20 mouse cellular contexts compared by ENCODE assay signal in genomic region chr4:138548960-138549359, GRCm38 (mm10).
DNase-seq lines count a peak whose midpoint lies in the region; ATAC-seq and TF ChIP-seq lines count a peak whose summit lies in the region.
"Had no signal": no experiment of that assay in that cellular context is flagged by ENCODE, and none has a peak within 500 bp of the region (broad histone marks: within the 10 kb centered on the region; RNA-seq: fewer than 3 reads in every experiment).

No protein-coding gene starts in this region.

- no peaks in the 10 kb centered on the region for H3K27me3 ChIP-seq in midbrain, embryonic 15.5 days (replicated peaks)
- no peaks in the 10 kb centered on the region for H3K27me3 ChIP-seq in midbrain, embryonic 14.5 days (ENCODE audit: control insufficient read depth, insufficient read depth, low read length)
- H3K27me3 ChIP-seq: forebrain, embryonic 15.5 days had no signal

- ATAC-seq in midbrain, embryonic 15.5 days (replicated peaks) = no peak
- no peak for ATAC-seq in midbrain, embryonic 14.5 days (ENCODE audit: low FRiP score, low TSS enrichment)
- ATAC-seq: forebrain, embryonic 15.5 days had no signal

- H3K27ac ChIP-seq in layer of hippocampus, adult 2 months = peak overlapping the region; percentile 81
- peak overlapping the region; percentile 64 for H3K27ac ChIP-seq in midbrain, embryonic 15.5 days
- no peak overlapping the region for H3K27ac ChIP-seq in midbrain, embryonic 14.5 days (replicated peaks; ENCODE audit: low read depth, low read length)
- H3K27ac ChIP-seq: embryonic facial prominence, embryonic 10.5 days; embryonic facial prominence, embryonic 12.5 days; forebrain, embryonic 13.5 days; forebrain, embryonic 15.5 days had no signal

- H3K9ac ChIP-seq in midbrain, embryonic 15.5 days = no peak overlapping the region
- H3K9ac ChIP-seq in midbrain, embryonic 14.5 days (replicated peaks; ENCODE audit: low read length) = no peak overlapping the region
- H3K9ac ChIP-seq: embryonic facial prominence, embryonic 12.5 days; forebrain, embryonic 13.5 days; forebrain, embryonic 15.5 days had no signal

- TF ChIP-seq CTCF in layer of hippocampus, adult 2 months (conservative IDR thresholded peaks at IDR 0.05) = no peak

- H3K9me3 ChIP-seq in midbrain, embryonic 15.5 days = no peaks in the 10 kb centered on the region
- H3K9me3 ChIP-seq in midbrain, embryonic 14.5 days (ENCODE audit: control insufficient read depth, low read length) = no peaks in the 10 kb centered on the region
- H3K9me3 ChIP-seq: embryonic facial prominence, embryonic 10.5 days; embryonic facial prominence, embryonic 12.5 days; forebrain, embryonic 13.5 days; forebrain, embryonic 15.5 days had no signal

- peaks cover 19% of the 10 kb centered on the region for H3K4me1 ChIP-seq in midbrain, embryonic 15.5 days
- H3K4me1 ChIP-seq in midbrain, embryonic 14.5 days (ENCODE audit: control insufficient read depth, insufficient read depth, low read length) = peaks cover 12% of the 10 kb centered on the region
- H3K4me1 ChIP-seq: embryonic facial prominence, embryonic 12.5 days had no signal

- WGBS in midbrain, embryonic 15.5 days = 59% methylated on average over 4 of the region's 4 CpGs
- WGBS in midbrain, embryonic 14.5 days = 55% methylated on average over 4 of the region's 4 CpGs

- H3K4me3 ChIP-seq in layer of hippocampus, adult 2 months = no peak overlapping the region
- H3K4me3 ChIP-seq in midbrain, embryonic 15.5 days = no peak overlapping the region
- H3K4me3 ChIP-seq in midbrain, embryonic 14.5 days (replicated peaks; ENCODE audit: low read depth, low read length) = no peak overlapping the region
- H3K4me3 ChIP-seq: embryonic facial prominence, embryonic 10.5 days; embryonic facial prominence, embryonic 12.5 days; forebrain, embryonic 13.5 days; forebrain, embryonic 15.5 days had no signal

- no peak overlapping the region for H3K4me2 ChIP-seq in midbrain, embryonic 15.5 days
- H3K4me2 ChIP-seq in midbrain, embryonic 14.5 days (ENCODE audit: low read length) = no peak overlapping the region
- H3K4me2 ChIP-seq: embryonic facial prominence, embryonic 12.5 days; forebrain, embryonic 13.5 days; forebrain, embryonic 15.5 days had no signal

- no peaks in the 10 kb centered on the region for H3K36me3 ChIP-seq in midbrain, embryonic 15.5 days (replicated peaks)
- H3K36me3 ChIP-seq in midbrain, embryonic 14.5 days (ENCODE audit: control insufficient read depth, insufficient read depth, low read length) = no peaks in the 10 kb centered on the region
- H3K36me3 ChIP-seq: embryonic facial prominence, embryonic 10.5 days; embryonic facial prominence, embryonic 12.5 days; forebrain, embryonic 15.5 days had no signal

- DNase-seq in layer of hippocampus, adult 2 months (ENCODE audit: low spot score in 2 of 2) = no peak
- DNase-seq in layer of hippocampus, adult 8-10 months (ENCODE audit: low spot score in 2 of 2) = no peak
- DNase-seq in midbrain, embryonic 14.5 days = no peak
- peak; percentile 28 for DNase-seq in retina, postnatal 1 day
- DNase-seq in retina, embryonic 14.5 days (ENCODE audit: low spot score) = no peak
- peak; percentile 49 for DNase-seq in brain, adult 2 months (ENCODE audit: low read depth, low spot score)
- no peak for DNase-seq in thymus, postnatal 25 days
- DNase-seq: adrenal gland, adult 2 months; adrenal gland, postnatal 10 days; adrenal gland, postnatal 25 days; cerebellum, adult 11-12 months; cerebellum, adult 2 months; cerebellum, adult 9-10 months; cerebellum, postnatal 10 days; cerebellum, postnatal 25 days had no signal

Comparison
In these comparisons a context has a peak if more than half of its experiments do, and no peak if none do; other contexts are left out.
1. DNase-seq: peak in retina, postnatal 1 day (single experiment) and brain, adult 2 months (single experiment); none in layer of hippocampus, adult 2 months (0 of 2), layer of hippocampus, adult 8-10 months (0 of 2), midbrain, embryonic 14.5 days (single experiment), retina, embryonic 14.5 days (single experiment) and thymus, postnatal 25 days (single experiment).